Mouse (Mus musculus) G1E (cell line): ENCODE measurements around the gene Calhm2. TPM values are rescaled to one million over a fixed set of nuclear protein-coding genes. Genes with fewer than 3 reads are reported as not detected.
"Not testable (repeated sequence)": the region's sequence is repeated elsewhere in the genome, so short reads cannot be mapped to it uniquely, and the experiment has no call there.

ENCODE experiments used
- ATAC-seq: 2 replicates; pipeline ENCODE4 v1.8.0; 2016; ENCODE audit warnings: mild to moderate bottlenecking; ENCODE audit not compliant: insufficient number of reproducible peaks, poor library complexity, low FRiP score, severe bottlenecking; ENCODE audit errors: extremely low read depth
- DNase-seq: peaks from one replicate; pipeline ENCODE4 v3.0.0; 2012; ENCODE audit warnings: low spot score
- H3K27me3 ChIP-seq: 2 replicates; pipeline ENCODE4 v1.6.1; 2012; ENCODE audit warnings: mild to moderate bottlenecking, low read length, inconsistent platforms; ENCODE audit not compliant: insufficient read depth
- H3K36me3 ChIP-seq: replicated peaks from 2 replicates; pipeline ENCODE3; 2012; ENCODE audit warnings: mild to moderate bottlenecking, inconsistent platforms
- H3K4me1 ChIP-seq: 2 replicates; pipeline ENCODE4 v1.6.1; 2012; ENCODE audit warnings: low read depth, low read length, inconsistent platforms, mixed read lengths; ENCODE audit not compliant: insufficient read depth
- H3K4me3 ChIP-seq: 2 replicates; pipeline ENCODE4 v1.5.1; 2012; ENCODE audit warnings: low read depth, mild to moderate bottlenecking, inconsistent platforms, low read length, moderate library complexity, mixed read lengths
- H3K9me3 ChIP-seq: replicated peaks from 2 replicates; pipeline ENCODE4 v1.6.1; 2012; ENCODE audit warnings: inconsistent platforms
- CTCF ChIP-seq: IDR thresholded peaks from 2 replicates; pipeline ENCODE4 v1.5.1; 2012; ENCODE audit warnings: low read depth, low read length, inconsistent platforms, mixed read lengths
- GATA1 ChIP-seq: IDR thresholded peaks from 2 replicates; pipeline ENCODE4 v1.6.1; 2012; ENCODE audit warnings: borderline replicate concordance, low read length, inconsistent platforms, mixed read lengths
- GATA2 ChIP-seq: IDR thresholded peaks from 2 replicates; pipeline ENCODE4 v1.6.1; 2012; ENCODE audit warnings: low read depth, low read length, inconsistent platforms, borderline replicate concordance
- POLR2AphosphoS5 ChIP-seq: IDR thresholded peaks from 2 replicates; pipeline ENCODE4 v1.6.1; 2012; ENCODE audit warnings: low read depth, low read length, inconsistent platforms; ENCODE audit not compliant: insufficient replicate concordance
- TAL1 ChIP-seq: conservative IDR thresholded peaks from 2 replicates; pipeline ENCODE4 v1.6.1; 2012; ENCODE audit warnings: low read depth, low read length, inconsistent platforms, mixed read lengths
- polyA plus RNA-seq: library from polyadenylated mRNA; stranded (reverse); fragments of >175 nt; gene quantifications from 2 replicates; pipeline ENCODE4 v1.2.3, GENCODE M21; 2012
- total RNA-seq, 2 experiments: library from RNA; stranded (forward) in 1 of 2; stranded (reverse) in 1 of 2; fragments of 200-1000 nt in 1 of 2; fragments of >200 nt in 1 of 2; fragmentation: Nextera tagmentation in 1 of 2; gene quantifications; 2 replicates each; pipeline ENCODE4 v1.2.3; 2014 to 2017

The Calhm2 gene
- total and polyA plus RNA-seq, 3 experiments = 0.08 to 0.44 TPM; not detected in 1

DNA sequence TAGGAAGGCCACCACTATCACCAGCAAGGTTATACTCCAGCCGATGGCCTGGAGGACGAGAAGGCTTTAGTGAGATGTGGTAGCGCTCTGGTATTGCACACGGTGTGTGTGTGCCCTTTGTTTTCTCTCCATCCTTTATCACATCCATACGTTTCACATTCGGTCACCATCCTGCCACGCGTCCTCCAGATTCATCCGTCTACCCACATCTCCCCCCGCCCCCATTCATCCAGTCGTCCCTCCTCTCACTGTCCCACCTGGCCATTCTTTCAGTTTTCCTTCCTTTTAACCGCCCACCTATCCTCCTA, 13.9 kb upstream of the Calhm2 start:
- ATAC-seq = no peak

DNA sequence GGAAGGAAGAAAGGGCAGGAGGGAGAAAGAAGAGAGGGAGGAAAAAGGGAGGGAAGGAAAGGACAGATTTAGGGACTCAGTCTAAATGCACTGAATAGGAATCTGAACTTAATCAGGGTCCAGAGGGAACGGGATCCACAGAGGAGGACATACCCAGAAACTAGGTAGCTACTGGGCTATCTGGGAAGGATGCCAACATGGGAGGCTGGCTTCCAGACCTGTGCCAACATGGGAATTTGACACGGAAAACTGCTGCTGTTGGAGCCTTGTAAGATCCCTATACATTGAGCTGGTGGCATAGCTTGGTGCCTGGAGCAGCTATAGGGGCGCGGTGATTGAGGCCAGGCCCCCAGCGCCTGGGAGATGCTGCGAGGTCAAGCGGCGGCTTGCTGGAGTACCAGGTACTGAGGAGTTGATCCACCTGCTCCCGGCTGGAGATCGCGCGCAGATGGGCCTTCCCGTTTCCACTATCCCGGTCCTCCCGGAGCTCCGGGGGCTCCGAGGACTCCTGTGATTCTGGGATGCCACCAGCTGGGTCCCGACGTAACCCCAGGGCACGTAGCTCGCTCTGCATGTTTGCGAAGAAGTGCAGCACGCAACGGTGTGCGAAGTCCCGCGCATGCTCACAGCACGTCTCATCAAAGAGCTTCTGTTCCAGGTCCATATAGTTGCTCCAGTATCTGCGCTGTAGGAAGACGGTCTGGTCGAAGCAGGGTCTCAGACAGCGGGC, 13.4 kb upstream of the Calhm2 start:
- Histone ChIP-seq H3K27me3 (peaks cover 47% of the 10 kb centered on the region), H3K4me1 (no peaks in the 10 kb centered on the region), H3K36me3 (no peaks in the 10 kb centered on the region), H3K4me3 (no peak overlapping the region), H3K9me3 (no peaks in the 10 kb centered on the region)
- no peak for TF ChIP-seq TAL1
- no peak for TF ChIP-seq POLR2AphosphoS5
- ATAC-seq = no peak
- no peak for DNase-seq

More for the DNA sequence above, 13.9 kb upstream of the Calhm2 start:
- no peaks in the 10 kb centered on the region for H3K4me1 ChIP-seq
- DNase-seq = no peak
- no peaks in the 10 kb centered on the region for H3K9me3 ChIP-seq
- TF ChIP-seq CTCF (no peak), POLR2AphosphoS5 (no peak), TAL1 (no peak), GATA1 (no peak), GATA2 (no peak)
- no peak overlapping the region for H3K4me3 ChIP-seq
- peaks cover 50% of the 10 kb centered on the region for H3K27me3 ChIP-seq
- no peaks in the 10 kb centered on the region for H3K36me3 ChIP-seq

DNA sequence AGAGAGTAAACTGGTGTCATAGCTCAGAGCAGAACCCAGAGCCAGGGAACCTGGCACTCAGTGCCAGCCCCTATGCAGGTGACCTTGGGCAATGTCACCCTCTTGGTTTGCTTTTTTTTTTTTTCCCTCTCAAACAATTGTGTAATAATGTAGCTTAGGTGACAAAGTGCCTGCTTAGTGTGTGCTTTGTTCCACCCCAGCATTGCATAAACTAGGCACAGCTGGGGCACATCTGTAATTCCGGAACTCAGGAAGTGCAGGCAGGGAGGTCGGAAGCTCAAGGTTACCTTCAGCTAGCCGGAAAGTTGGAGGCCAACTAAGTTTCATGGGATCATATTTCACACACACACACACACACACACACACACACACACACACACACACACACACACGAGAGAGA, 11.8 kb upstream of the Calhm2 start:
- Histone ChIP-seq H3K9me3 (no peaks in the 10 kb centered on the region), H3K36me3 (no peaks in the 10 kb centered on the region), H3K4me3 (no peak overlapping the region), H3K4me1 (no peaks in the 10 kb centered on the region), H3K27me3 (peaks cover 46% of the 10 kb centered on the region)
- ATAC-seq = no peak
- no peak for DNase-seq
- TF ChIP-seq GATA1 = no peak

DNA sequence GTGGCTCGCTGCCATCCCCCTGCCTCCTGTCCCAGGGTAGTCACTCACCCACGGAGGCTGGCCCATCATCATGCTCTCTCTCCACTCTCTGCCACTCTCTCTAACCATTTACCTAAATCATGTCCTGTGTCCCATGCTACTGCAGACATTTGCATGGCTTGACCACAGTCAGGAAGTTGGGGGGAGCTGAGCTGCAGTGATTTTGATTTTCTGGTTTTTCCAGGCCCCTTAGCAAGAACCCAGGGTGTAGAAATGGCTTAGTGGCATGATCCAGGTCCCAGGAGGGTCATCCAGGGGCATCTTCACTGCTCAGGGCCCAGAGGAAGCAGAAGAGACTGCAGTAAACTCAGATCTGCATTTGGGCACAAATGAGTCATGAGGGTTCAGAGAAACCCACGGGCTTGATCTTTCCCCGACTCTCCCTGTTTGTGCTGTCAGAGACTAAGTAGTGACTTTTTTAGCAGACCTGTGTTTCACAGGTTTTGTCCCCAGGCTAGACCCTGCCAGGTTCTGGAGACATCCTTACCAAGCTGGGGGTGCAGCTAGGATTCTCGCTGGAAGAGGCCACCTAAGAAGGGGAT, 10.3 kb upstream of the Calhm2 start:
- H3K4me3 ChIP-seq = no peak overlapping the region
- no peaks in the 10 kb centered on the region for H3K4me1 ChIP-seq
- no peaks in the 10 kb centered on the region for H3K9me3 ChIP-seq
- DNase-seq = no peak
- no peaks in the 10 kb centered on the region for H3K36me3 ChIP-seq
- no peak for ATAC-seq
- H3K27me3 ChIP-seq = peaks cover 47% of the 10 kb centered on the region
- TF ChIP-seq CTCF (no peak), GATA2 (no peak), GATA1 (no peak), POLR2AphosphoS5 (no peak), TAL1 (no peak)

GRCm38 (mm10) chr19:47144154-47144553, 6.1 kb upstream of the Calhm2 start, which contains the start of gene Calhm1:
Calhm1 (minus strand) TSS chr19:47144254.
- H3K9me3 ChIP-seq = no peaks in the 10 kb centered on the region
- H3K36me3 ChIP-seq = no peaks in the 10 kb centered on the region
- H3K27me3 ChIP-seq = peaks cover 47% of the 10 kb centered on the region
- ATAC-seq = no peak
- DNase-seq = no peak
- peaks cover 3% of the 10 kb centered on the region; the same call in 1 of the 2 replicates for H3K4me1 ChIP-seq
- no peak within 1 kb of the TSS for H3K4me3 ChIP-seq
- TF ChIP-seq GATA2 = no peak
- no peak for TF ChIP-seq TAL1
- TF ChIP-seq GATA1 = no peak
- no peak for TF ChIP-seq CTCF

DNA sequence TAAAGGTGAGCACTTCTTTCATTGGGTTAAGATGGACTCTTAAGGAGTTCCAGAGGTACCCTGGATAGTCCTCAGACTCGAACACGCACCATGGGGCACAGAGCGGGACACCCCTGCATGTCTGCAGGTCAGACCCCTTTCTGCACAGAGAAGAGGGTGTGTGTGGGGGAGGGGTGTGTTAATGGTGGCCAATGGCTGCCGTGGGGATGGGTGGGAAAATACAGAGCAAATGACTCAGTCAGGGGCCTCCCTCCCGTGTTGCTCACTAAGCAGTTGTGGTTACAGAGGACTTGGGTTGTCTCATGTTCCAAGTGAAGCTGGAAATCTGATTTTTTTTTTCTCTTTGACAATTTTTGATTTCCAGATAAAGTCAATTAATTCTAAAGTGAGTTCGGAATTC, 4.3 kb upstream of the Calhm2 start:
- Histone ChIP-seq H3K9me3 (no peaks in the 10 kb centered on the region), H3K27me3 (peaks cover 50% of the 10 kb centered on the region), H3K4me3 (no peak overlapping the region), H3K36me3 (no peaks in the 10 kb centered on the region), H3K4me1 (peaks cover 21% of the 10 kb centered on the region)
- DNase-seq (no peak), ATAC-seq (no peak)
- TF ChIP-seq GATA2 = no peak
- no peak for TF ChIP-seq CTCF
- TF ChIP-seq POLR2AphosphoS5 = no peak
- no peak for TF ChIP-seq GATA1
- no peak for TF ChIP-seq TAL1

- H3K36me3 ChIP-seq, ATAC-seq, H3K4me3 ChIP-seq, H3K9me3 ChIP-seq, DNase-seq: not testable (repeated sequence)
- peaks cover 43% of the 10 kb centered on the region for H3K4me1 ChIP-seq
- peaks cover 51% of the 10 kb centered on the region for H3K27me3 ChIP-seq
These were observed 1.5 kb upstream of the Calhm2 start for GRCm38 (mm10) chr19:47139611-47140010.
